Mouse (Mus musculus) layer of hippocampus, adult 2 months (tissue): ENCODE measurements around the gene Scrn1. TPM values are rescaled to one million over a fixed set of nuclear protein-coding genes. Genes with fewer than 3 reads are reported as not detected.
A peak's percentile ranks its signal among the peaks of the same experiment; 100 is the strongest.

ENCODE experiments used
- DNase-seq, 2 experiments: peaks; one replicate each; pipeline ENCODE4 v3.0.0; 2022; ENCODE audit warnings: low spot score in 2 of 2
- H3K27ac ChIP-seq: fragments of 200-600 bp; 2 replicates; pipeline ENCODE4 v1.8.1; 2022
- H3K4me3 ChIP-seq: fragments of 200-600 bp; 2 replicates; pipeline ENCODE4 v1.8.1; 2022; ENCODE audit warnings: mild to moderate bottlenecking
- CTCF ChIP-seq: fragments of 200-600 bp; conservative IDR thresholded peaks from 2 replicates; pipeline ENCODE4 v1.8.1; 2022; ENCODE audit warnings: antibody characterized with exemption, mild to moderate bottlenecking, moderate library complexity
- total RNA-seq, 2 experiments: library from RNA; stranded (reverse); gene quantifications; 2 replicates each; pipeline ENCODE4 v1.2.3; 2021

The Scrn1 gene
- total RNA-seq, 2 experiments from 2014 or later, result 98.2 to 98.3 TPM

DNA sequence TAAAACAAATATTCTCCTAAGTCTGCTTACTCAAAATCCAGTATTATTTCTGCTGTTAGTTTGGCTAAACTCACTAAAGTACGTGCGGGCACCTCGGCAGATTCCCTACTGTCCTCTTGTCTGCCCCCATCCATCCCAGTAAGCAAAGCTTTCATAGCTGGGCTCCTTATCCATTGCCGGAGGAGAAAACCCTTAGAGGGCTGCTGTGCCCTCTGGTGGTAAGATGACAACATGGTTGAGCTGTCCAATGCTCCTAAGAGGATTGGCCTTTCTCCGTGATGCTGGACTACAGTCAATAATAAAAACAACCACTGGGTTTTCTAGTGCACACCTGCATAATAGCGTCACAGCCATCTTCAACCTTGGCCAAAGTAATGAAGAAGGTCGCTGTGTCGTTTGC lies 59.3 kb downstream of the Scrn1 start:
- peak; percentile 91 for TF ChIP-seq CTCF
- peak; percentile 49 to 53 for DNase-seq
- peak overlapping the region; percentile 55; the same call in 1 of the 2 replicates for H3K27ac ChIP-seq
- no peak overlapping the region for H3K4me3 ChIP-seq

DNA sequence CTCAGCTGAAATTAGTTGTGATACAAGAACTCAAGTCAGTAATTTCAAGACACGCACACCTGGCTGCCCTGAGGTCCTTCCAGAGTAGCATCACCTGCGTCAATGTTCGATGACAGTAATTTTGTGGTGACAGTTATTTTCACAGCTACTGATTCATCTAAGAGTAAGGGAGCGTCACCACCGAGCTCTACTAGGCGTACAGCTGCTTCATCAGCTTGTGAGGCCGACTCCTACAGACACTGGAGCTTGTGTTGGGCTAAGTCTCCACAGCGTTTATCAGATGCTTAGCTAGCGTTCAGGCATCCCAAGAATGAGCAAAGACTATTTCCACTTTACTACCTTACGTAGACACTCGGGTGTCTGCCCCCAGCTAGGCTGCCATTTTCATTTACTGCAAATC lies 60.0 kb downstream of the Scrn1 start:
- H3K27ac ChIP-seq, result peak overlapping the region; percentile 55; the same call in 1 of the 2 replicates
- TF ChIP-seq CTCF, result no peak
- DNase-seq, result no peak
- no peak overlapping the region for H3K4me3 ChIP-seq

DNA sequence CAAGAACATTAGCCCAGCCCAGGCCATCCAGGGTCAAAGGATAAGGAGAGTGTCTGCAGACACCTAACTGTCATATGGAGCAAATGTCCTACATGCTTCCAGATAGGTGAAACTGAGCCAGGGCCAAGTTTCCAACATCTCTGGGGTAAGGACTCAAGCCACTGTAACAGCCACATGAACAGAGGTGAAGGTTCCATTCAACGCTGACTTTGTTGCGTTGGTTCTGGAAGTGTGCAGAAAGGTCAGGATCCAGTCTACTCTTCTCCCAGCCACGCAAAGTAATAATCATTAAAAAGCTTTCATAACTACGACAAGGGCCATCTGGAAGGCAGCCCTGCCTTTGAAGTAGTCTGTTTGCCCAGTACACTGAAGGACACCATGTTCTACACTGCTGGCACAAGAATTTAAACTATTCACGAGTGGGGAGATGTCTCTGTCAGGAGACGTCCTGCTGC lies 63.6 kb downstream of the Scrn1 start:
- no peak for TF ChIP-seq CTCF
- DNase-seq, result no peak

DNA sequence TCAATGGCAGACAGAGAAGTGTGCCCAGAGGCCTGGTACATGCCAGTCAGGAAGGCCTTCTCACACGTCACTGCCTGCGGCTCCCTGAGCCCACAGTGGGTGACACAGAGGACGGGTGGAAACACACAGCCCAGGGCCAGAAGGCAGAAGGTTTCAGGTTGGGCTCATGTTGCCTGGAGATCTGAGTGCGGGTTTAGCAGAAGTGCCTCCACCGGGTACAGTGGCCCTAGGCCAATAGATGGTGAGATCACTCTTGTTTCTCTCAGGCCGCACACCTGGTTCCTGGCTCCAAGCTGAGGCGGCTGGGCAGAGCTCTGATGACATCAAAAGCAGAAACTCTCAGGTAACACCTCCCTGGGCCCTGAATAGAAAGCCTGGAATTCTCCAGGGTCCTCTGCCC lies 70.1 kb downstream of the Scrn1 start:
- Histone ChIP-seq H3K4me3 (no peak overlapping the region), H3K27ac (no peak overlapping the region)
- DNase-seq, result no peak
- TF ChIP-seq CTCF, result no peak

More for the DNA sequence above, 63.6 kb downstream of the Scrn1 start:
- H3K27ac ChIP-seq, result peak overlapping the region; percentile 51; the same call in 1 of the 2 replicates
- no peak overlapping the region for H3K4me3 ChIP-seq

GRCm38 (mm10) chr6:54494612-54495398 lies 71.5 kb downstream of the Scrn1 start:
- no peak for TF ChIP-seq CTCF
- no peak for DNase-seq
- H3K27ac ChIP-seq, result no peak overlapping the region
- no peak overlapping the region for H3K4me3 ChIP-seq

GRCm38 (mm10) chr6:54494097-54494496 lies 72.2 kb downstream of the Scrn1 start:
- DNase-seq, result no peak
- no peak for TF ChIP-seq CTCF
- Histone ChIP-seq H3K27ac (no peak overlapping the region), H3K4me3 (no peak overlapping the region)

GRCm38 (mm10) chr6:54491074-54491473 lies 75.2 kb downstream of the Scrn1 start:
- no peak for TF ChIP-seq CTCF
- DNase-seq, result no peak
- Histone ChIP-seq H3K4me3 (no peak overlapping the region), H3K27ac (no peak overlapping the region)

DNA sequence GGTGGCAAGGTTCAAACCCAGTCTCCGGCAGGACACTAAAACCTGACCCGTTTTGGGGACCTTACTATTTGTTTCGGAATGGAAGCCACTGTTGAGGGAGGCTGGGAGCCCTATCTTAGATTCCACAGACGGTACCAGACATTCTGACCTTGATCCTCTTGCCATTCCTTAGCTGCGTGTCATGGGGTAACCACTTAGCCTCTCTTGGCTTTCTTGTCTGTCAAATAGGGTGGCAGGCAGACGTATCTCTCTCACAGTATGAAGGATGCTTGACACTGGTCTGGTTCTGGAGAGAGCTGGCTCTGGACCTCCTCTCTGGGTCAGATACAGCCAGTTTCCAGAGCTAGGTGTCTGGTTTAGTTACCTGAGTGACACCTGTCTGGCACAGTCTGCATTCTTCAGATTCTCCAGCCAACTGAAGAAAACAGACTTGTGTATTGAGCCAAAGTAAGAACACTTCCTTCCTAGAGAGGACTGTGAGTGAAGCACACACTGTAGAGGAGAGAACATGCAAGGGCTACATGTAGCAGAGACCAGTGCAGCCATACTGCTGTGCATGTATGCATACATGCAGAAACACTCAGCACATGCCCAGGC lies 80.2 kb downstream of the Scrn1 start:
- no peak overlapping the region for H3K4me3 ChIP-seq
- no peak for DNase-seq
- 0 out of 2 replicates have a peak overlapping the region, but pooled peaks have one; percentile 2 for H3K27ac ChIP-seq
- no peak for TF ChIP-seq CTCF

DNA sequence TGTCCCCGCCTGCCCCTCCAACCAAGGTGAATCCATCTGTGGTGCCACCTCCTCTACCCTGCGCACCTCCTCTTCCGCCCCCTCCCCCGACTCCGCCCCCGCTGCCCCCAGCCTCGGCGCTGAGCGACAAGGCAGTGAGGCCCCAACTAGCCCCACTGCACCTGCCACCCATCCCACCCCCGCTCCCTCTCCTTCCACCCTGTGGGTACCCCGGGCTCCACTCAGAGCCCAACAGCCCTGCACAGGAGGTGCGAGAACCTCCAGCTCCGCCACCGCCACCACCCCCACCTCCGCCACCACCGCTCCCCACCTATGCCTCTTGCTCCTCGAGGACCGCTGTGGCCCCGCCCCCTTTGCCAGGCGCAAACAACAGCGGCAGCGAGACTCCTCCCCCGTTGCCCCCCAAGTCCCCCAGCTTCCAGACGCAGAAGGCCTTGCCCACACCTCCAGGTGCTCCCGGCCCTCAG lies 80.8 kb downstream of the Scrn1 start:
- DNase-seq, result no peak
- Histone ChIP-seq H3K4me3 (no peak overlapping the region), H3K27ac (peak overlapping the region; percentile 2; the same call in 1 of the 2 replicates)
- TF ChIP-seq CTCF, result no peak

GRCm38 (mm10) chr6:54485000-54485399 lies 81.3 kb downstream of the Scrn1 start:
- no peak overlapping the region for H3K4me3 ChIP-seq
- no peak for TF ChIP-seq CTCF
- H3K27ac ChIP-seq, result peak overlapping the region; percentile 37; the same call in 1 of the 2 replicates
- DNase-seq, result no peak

DNA sequence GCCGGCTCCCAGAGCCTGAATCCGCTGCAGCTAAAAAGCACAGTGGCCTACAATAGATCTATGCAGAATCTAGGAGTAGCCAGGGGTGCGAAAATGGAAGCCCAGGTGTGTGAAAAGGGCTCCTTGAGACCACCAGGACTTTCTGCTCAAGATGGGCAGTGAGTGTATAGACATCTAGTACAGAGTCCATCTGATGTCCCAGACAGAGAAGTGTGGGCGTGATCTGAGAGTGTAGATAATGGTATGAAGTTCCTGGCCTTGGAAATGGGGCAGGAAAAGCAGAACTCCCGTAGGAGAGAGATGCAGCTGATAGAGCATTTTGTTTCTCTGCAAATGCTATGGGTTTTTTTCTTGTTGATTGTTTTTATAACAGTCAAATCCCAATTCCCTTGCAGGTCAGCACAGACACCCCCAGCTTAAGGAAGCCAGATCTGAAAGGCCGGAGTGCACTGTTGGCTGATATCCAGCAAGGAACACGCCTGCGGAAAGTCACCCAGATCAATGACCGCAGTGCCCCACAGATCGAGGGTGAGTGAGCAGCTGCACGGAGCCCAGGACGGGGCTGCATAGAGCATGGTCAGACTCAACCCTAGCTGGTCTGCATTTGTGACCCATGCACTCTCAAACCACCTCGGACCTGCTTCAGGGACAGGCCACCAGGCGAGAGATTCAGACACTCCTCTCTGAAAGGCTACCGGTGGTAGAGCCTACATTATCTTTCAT lies 84.7 kb downstream of the Scrn1 start:
- H3K4me3 ChIP-seq, result no peak overlapping the region
- no peak for DNase-seq
- TF ChIP-seq CTCF, result no peak
- no peak overlapping the region for H3K27ac ChIP-seq

GRCm38 (mm10) chr6:54478646-54479324 lies 87.5 kb downstream of the Scrn1 start:
- peak in 1 of 2 experiments; percentile 27 for DNase-seq
- H3K27ac ChIP-seq, result peak overlapping the region; percentile 72
- no peak overlapping the region for H3K4me3 ChIP-seq
- peak; percentile 62 for TF ChIP-seq CTCF
